Mouse (Mus musculus): ENCODE results near the gene Foxp4. TPM values are rescaled to one million over a fixed set of nuclear protein-coding genes. Genes with fewer than 3 reads are reported as not detected.

Gene Foxp4
- total and polyA plus RNA-seq, 3 experiments = 21.8 to 76.5 (median 25.3) TPM

Other genes starting within 250 kb of the Foxp4 start
- gene Tomm6, start 236.3 kb downstream of the Foxp4 start, total RNA-seq (2021) = 100 to 1,000 TPM; 223 to 242 TPM
- 81.0 and 81.3 TPM in 2 replicates for gene Tomm6, start 236.3 kb downstream of the Foxp4 start, polyA plus RNA-seq (2012; rRNA removed)
- gene Frs3, start 235.6 kb downstream of the Foxp4 start, total RNA-seq (2021) = 1 to 10 TPM; 2.6 to 6.9 TPM
- 18.6 and 21.6 TPM in 2 replicates for gene Frs3, start 235.6 kb downstream of the Foxp4 start, polyA plus RNA-seq (2012; rRNA removed)
- gene Gm21981, start 230.2 kb downstream of the Foxp4 start, total RNA-seq (2021) = under 1 TPM; 0.43 to 0.86 TPM
- 0.44 and 1.1 TPM in 2 replicates for gene Gm21981, start 230.2 kb downstream of the Foxp4 start, polyA plus RNA-seq (2012; rRNA removed)
- 1 to 10 TPM; 3.5 to 3.7 TPM for gene Prickle4, start 229.9 kb downstream of the Foxp4 start, total RNA-seq (2021)
- gene Prickle4, start 229.9 kb downstream of the Foxp4 start, polyA plus RNA-seq (2012; rRNA removed) = 10.6 and 13.7 TPM in 2 replicates
- not detected for gene Pgc, start 197.8 kb downstream of the Foxp4 start, total RNA-seq (2021)
- gene Pgc, start 197.8 kb downstream of the Foxp4 start, polyA plus RNA-seq (2012; rRNA removed) = 1.6 and 27.4 TPM in 2 replicates
- 10 to 100 TPM; 14.7 to 24.5 TPM for gene Tfeb, start 187.6 kb downstream of the Foxp4 start, total RNA-seq (2021)
- 65.7 and 100.0 TPM in 2 replicates for gene Tfeb, start 187.6 kb downstream of the Foxp4 start, polyA plus RNA-seq (2012; rRNA removed)
- gene Mdfi, start 90.0 kb downstream of the Foxp4 start, total RNA-seq (2021) = 1 to 10 TPM; 1.2 to 2.1 TPM
- gene Mdfi, start 90.0 kb downstream of the Foxp4 start, polyA plus RNA-seq (2012; rRNA removed) = 15.8 and 24.2 TPM in 2 replicates
- gene 1700122O11Rik, start 113.6 kb upstream of the Foxp4 start, total RNA-seq (2021) = not detected
- gene 1700122O11Rik, start 113.6 kb upstream of the Foxp4 start, polyA plus RNA-seq (2012; rRNA removed) = not detected in 2 replicates
- gene 1700067P10Rik, start 164.7 kb upstream of the Foxp4 start, total RNA-seq (2021) = not detected
- not detected in 2 replicates for gene 1700067P10Rik, start 164.7 kb upstream of the Foxp4 start, polyA plus RNA-seq (2012; rRNA removed)
- gene 9830107B12Rik, start 221.6 kb upstream of the Foxp4 start, total RNA-seq (2021) = not detected
- not detected in 2 replicates for gene 9830107B12Rik, start 221.6 kb upstream of the Foxp4 start, polyA plus RNA-seq (2012; rRNA removed)
- not detected for gene A530064D06Rik, start 242.6 kb upstream of the Foxp4 start, total RNA-seq (2021)
- 0.08 and 0.68 TPM in 2 replicates for gene A530064D06Rik, start 242.6 kb upstream of the Foxp4 start, polyA plus RNA-seq (2012; rRNA removed)